Mouse (Mus musculus): Measurements from ENCODE around the gene Btn1a1. TPM values are rescaled to one million over a fixed set of nuclear protein-coding genes. Genes with fewer than 3 reads are reported as not detected.

Gene Btn1a1
- not detected for polyA plus RNA-seq (2014; fragmentation: Illumina TruSeq; extraction: RNeasy Lipid Tissue Mini Kit (QIAGEN cat#74804); ENCODE audit: low read depth, low replicate concordance)

DNA sequence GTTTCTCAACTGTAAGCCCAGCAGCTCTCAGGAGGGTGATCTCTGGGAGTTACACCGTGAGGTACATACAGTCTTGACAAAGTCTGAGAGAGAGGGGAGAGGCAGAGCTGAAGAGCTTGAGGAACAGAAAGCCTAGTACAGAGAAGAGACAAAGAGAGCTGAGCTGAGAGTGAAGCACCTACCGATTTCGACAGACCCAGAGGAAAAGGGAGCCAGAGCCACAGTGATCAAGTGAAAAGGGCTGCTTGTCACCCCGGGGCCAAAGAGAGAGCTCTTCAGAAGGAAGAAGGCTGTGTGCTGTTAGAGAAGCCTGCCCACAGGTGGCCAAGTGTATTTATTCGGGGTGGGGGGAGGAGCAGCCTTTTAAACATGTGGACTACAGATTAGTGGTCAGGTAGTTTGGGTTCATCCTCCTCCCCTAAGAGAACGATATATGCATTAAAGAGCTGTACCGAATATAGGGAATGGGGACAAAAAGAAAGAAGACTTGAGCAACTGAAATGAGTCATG, at the start of gene Btn1a1:
Gene Btn1a1, minus strand, starts transcription at position 302 of the 510 bp plus-strand sequence.

DNA sequence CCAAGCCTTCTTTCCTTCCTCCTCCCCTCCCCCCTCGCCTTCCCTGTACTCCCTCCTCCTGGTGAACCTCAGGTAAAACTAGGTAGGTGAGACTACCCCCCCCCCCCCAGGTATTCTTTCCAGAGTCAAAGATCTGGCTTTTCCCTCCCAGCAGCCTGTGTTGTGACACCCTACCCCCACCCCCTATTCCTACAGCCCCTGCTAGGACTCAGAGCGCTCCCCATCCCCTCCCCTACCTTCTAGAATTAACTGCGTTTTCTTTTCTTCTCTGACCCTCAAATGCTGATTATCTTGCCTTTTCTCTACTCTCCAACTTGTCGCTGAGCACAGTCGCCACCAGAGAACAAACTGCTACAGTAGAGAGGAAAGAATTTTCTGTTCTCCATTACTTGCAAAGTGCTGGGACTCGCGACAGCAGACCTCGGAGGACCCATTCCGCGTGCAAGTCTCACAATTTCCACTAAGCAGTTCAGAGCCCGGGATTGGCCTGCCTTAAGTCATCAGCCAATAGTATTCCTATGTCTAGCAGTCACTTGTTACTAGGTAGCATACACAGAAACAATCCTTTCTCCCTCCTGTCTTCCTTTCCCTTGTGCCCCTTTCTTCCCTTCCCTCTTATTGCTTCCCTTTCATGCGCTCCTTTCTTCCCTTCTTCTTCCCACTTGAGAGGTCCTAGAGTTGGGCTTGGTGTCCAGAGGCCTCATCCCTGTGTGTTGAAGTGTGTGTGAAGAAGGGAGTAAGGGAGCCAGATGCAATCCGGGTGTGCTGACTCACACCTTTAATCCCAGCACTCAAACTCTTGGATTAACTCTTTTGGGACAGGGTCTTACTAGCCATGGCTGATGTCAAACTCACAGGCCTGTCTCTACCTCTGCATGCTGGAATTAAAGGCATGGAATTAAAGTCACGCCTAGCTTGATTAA, 23.0 kb upstream of the Btn1a1 start, which contains the start of gene Btn2a2:
Gene Btn2a2, minus strand, starts transcription at position 458 of the 923 bp plus-strand sequence.

DNA sequence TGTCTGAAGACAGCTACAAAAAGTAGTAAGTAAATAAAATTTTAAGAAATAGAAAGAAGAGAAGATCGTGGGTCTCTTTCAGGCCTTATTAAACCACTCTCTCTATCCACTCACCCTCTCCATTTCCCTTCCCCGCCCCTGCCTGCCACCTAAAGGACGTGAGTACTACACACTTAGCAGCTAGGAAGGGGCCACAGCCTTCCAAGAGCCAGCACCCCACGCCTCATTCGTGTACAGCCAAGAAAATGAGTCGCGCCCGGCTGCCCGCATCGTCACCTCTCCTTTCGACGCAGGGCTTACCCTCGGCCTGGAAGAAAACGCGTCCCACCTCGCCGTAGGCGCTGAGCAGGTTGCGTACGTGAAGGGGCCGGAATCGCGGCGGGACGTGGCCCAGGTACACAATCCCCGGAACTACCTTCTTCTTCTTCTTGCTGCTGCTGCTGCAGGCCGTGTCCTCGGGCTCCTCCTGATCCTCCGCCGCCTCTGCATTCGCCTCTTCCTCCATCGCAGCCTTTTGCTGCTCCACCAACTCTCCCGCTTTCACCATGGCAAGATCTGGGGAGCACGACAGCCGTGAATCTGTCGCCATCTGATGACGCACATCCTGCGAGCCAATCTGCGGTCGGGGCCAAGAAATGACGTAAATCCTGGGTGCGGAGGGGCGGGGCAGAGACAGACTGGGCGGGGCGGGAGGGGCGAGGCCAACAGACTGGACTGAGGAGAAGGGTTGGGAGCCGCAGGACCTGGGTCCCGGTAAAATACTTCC, 42.2 kb downstream of the Btn1a1 start, which contains the start of gene Abt1:
Gene Abt1, minus strand, starts transcription at position 581 of the 766 bp plus-strand sequence.

Other genes starting within 250 kb of the Btn1a1 start
- not detected for gene Vmn1r222, start 230.0 kb downstream of the Btn1a1 start, polyA plus RNA-seq (2014; fragmentation: Illumina TruSeq; extraction: RNeasy Lipid Tissue Mini Kit (QIAGEN cat#74804); ENCODE audit: low read depth, low replicate concordance)
- gene Vmn1r223, start 218.8 kb downstream of the Btn1a1 start, polyA plus RNA-seq (2014; fragmentation: Illumina TruSeq; extraction: RNeasy Lipid Tissue Mini Kit (QIAGEN cat#74804); ENCODE audit: low read depth, low replicate concordance), result not detected
- 57.7 TPM for gene Zfp322a, start 96.7 kb downstream of the Btn1a1 start, polyA plus RNA-seq (2014; fragmentation: Illumina TruSeq; extraction: RNeasy Lipid Tissue Mini Kit (QIAGEN cat#74804); ENCODE audit: low read depth, low replicate concordance)
- gene Abt1, start 42.0 kb downstream of the Btn1a1 start, polyA plus RNA-seq (2014; fragmentation: Illumina TruSeq; extraction: RNeasy Lipid Tissue Mini Kit (QIAGEN cat#74804); ENCODE audit: low read depth, low replicate concordance), result 2.4 TPM
- not detected for gene Btn2a2, start 23.0 kb upstream of the Btn1a1 start, polyA plus RNA-seq (2014; fragmentation: Illumina TruSeq; extraction: RNeasy Lipid Tissue Mini Kit (QIAGEN cat#74804); ENCODE audit: low read depth, low replicate concordance)
- gene Hist1h4h, start 65.1 kb upstream of the Btn1a1 start, polyA plus RNA-seq (2014; fragmentation: Illumina TruSeq; extraction: RNeasy Lipid Tissue Mini Kit (QIAGEN cat#74804); ENCODE audit: low read depth, low replicate concordance), result not detected
- gene Hist1h2af, start 68.0 kb upstream of the Btn1a1 start, polyA plus RNA-seq (2014; fragmentation: Illumina TruSeq; extraction: RNeasy Lipid Tissue Mini Kit (QIAGEN cat#74804); ENCODE audit: low read depth, low replicate concordance), result not detected
- gene Hist1h3g, start 69.5 kb upstream of the Btn1a1 start, polyA plus RNA-seq (2014; fragmentation: Illumina TruSeq; extraction: RNeasy Lipid Tissue Mini Kit (QIAGEN cat#74804); ENCODE audit: low read depth, low replicate concordance), result not detected
- gene Hist1h2bh, start 77.5 kb upstream of the Btn1a1 start, polyA plus RNA-seq (2014; fragmentation: Illumina TruSeq; extraction: RNeasy Lipid Tissue Mini Kit (QIAGEN cat#74804); ENCODE audit: low read depth, low replicate concordance), result 1.2 TPM
- not detected for gene Hist1h3f, start 78.2 kb upstream of the Btn1a1 start, polyA plus RNA-seq (2014; fragmentation: Illumina TruSeq; extraction: RNeasy Lipid Tissue Mini Kit (QIAGEN cat#74804); ENCODE audit: low read depth, low replicate concordance)
- not detected for gene Hist1h4f, start 85.7 kb upstream of the Btn1a1 start, polyA plus RNA-seq (2014; fragmentation: Illumina TruSeq; extraction: RNeasy Lipid Tissue Mini Kit (QIAGEN cat#74804); ENCODE audit: low read depth, low replicate concordance)
- gene Hist1h1d, start 87.4 kb upstream of the Btn1a1 start, polyA plus RNA-seq (2014; fragmentation: Illumina TruSeq; extraction: RNeasy Lipid Tissue Mini Kit (QIAGEN cat#74804); ENCODE audit: low read depth, low replicate concordance), result 3.8 TPM
- not detected for gene Hist1h3e, start 96.5 kb upstream of the Btn1a1 start, polyA plus RNA-seq (2014; fragmentation: Illumina TruSeq; extraction: RNeasy Lipid Tissue Mini Kit (QIAGEN cat#74804); ENCODE audit: low read depth, low replicate concordance)
- not detected for gene Hist1h2ae, start 105.3 kb upstream of the Btn1a1 start, polyA plus RNA-seq (2014; fragmentation: Illumina TruSeq; extraction: RNeasy Lipid Tissue Mini Kit (QIAGEN cat#74804); ENCODE audit: low read depth, low replicate concordance)
- gene Hist1h2bg, start 105.5 kb upstream of the Btn1a1 start, polyA plus RNA-seq (2014; fragmentation: Illumina TruSeq; extraction: RNeasy Lipid Tissue Mini Kit (QIAGEN cat#74804); ENCODE audit: low read depth, low replicate concordance), result not detected
- not detected for gene Hist1h2bf, start 108.3 kb upstream of the Btn1a1 start, polyA plus RNA-seq (2014; fragmentation: Illumina TruSeq; extraction: RNeasy Lipid Tissue Mini Kit (QIAGEN cat#74804); ENCODE audit: low read depth, low replicate concordance)
- not detected for gene Hist1h2ad, start 108.5 kb upstream of the Btn1a1 start, polyA plus RNA-seq (2014; fragmentation: Illumina TruSeq; extraction: RNeasy Lipid Tissue Mini Kit (QIAGEN cat#74804); ENCODE audit: low read depth, low replicate concordance)
- gene Hist1h3d, start 109.9 kb upstream of the Btn1a1 start, polyA plus RNA-seq (2014; fragmentation: Illumina TruSeq; extraction: RNeasy Lipid Tissue Mini Kit (QIAGEN cat#74804); ENCODE audit: low read depth, low replicate concordance), result 0.49 TPM
- gene Hist1h4d, start 115.7 kb upstream of the Btn1a1 start, polyA plus RNA-seq (2014; fragmentation: Illumina TruSeq; extraction: RNeasy Lipid Tissue Mini Kit (QIAGEN cat#74804); ENCODE audit: low read depth, low replicate concordance), result 0.40 TPM
- 17.8 TPM for gene Hist1h2be, start 155.2 kb upstream of the Btn1a1 start, polyA plus RNA-seq (2014; fragmentation: Illumina TruSeq; extraction: RNeasy Lipid Tissue Mini Kit (QIAGEN cat#74804); ENCODE audit: low read depth, low replicate concordance)
- gene Hist1h1e, start 156.7 kb upstream of the Btn1a1 start, polyA plus RNA-seq (2014; fragmentation: Illumina TruSeq; extraction: RNeasy Lipid Tissue Mini Kit (QIAGEN cat#74804); ENCODE audit: low read depth, low replicate concordance), result 7.7 TPM
- gene Hist1h2ac, start 218.0 kb upstream of the Btn1a1 start, polyA plus RNA-seq (2014; fragmentation: Illumina TruSeq; extraction: RNeasy Lipid Tissue Mini Kit (QIAGEN cat#74804); ENCODE audit: low read depth, low replicate concordance), result 3.4 TPM
- 366 TPM for gene Hist1h2bc, start 218.3 kb upstream of the Btn1a1 start, polyA plus RNA-seq (2014; fragmentation: Illumina TruSeq; extraction: RNeasy Lipid Tissue Mini Kit (QIAGEN cat#74804); ENCODE audit: low read depth, low replicate concordance)
- not detected for gene Hist1h1t, start 229.9 kb upstream of the Btn1a1 start, polyA plus RNA-seq (2014; fragmentation: Illumina TruSeq; extraction: RNeasy Lipid Tissue Mini Kit (QIAGEN cat#74804); ENCODE audit: low read depth, low replicate concordance)
- gene Hist1h4c, start 232.6 kb upstream of the Btn1a1 start, polyA plus RNA-seq (2014; fragmentation: Illumina TruSeq; extraction: RNeasy Lipid Tissue Mini Kit (QIAGEN cat#74804); ENCODE audit: low read depth, low replicate concordance), result 6.6 TPM
- 29.7 TPM for gene Hfe, start 245.0 kb upstream of the Btn1a1 start, polyA plus RNA-seq (2014; fragmentation: Illumina TruSeq; extraction: RNeasy Lipid Tissue Mini Kit (QIAGEN cat#74804); ENCODE audit: low read depth, low replicate concordance)

All from kidney, adult 10 weeks (tissue).